Mouse (Mus musculus) layer of hippocampus, postnatal 25 days (tissue): ENCODE measurements around the gene Pax5. TPM values are rescaled to one million over a fixed set of nuclear protein-coding genes. Genes with fewer than 3 reads are reported as not detected.

Experiments used
- DNase-seq, 2 experiments: peaks; one replicate each; pipeline ENCODE4 v3.0.0; 2022; ENCODE audit warnings: mixed read lengths in 2 of 2, low spot score in 1 of 2; ENCODE audit errors: extremely low spot score in 1 of 2
- total RNA-seq, 2 experiments: library from RNA; stranded (reverse); gene quantifications; 2 replicates each; pipeline ENCODE4 v1.2.3; 2021

Pax5 gene
- total RNA-seq, 2 experiments from 2014 or later: 0.07 to 0.21 TPM

DNA sequence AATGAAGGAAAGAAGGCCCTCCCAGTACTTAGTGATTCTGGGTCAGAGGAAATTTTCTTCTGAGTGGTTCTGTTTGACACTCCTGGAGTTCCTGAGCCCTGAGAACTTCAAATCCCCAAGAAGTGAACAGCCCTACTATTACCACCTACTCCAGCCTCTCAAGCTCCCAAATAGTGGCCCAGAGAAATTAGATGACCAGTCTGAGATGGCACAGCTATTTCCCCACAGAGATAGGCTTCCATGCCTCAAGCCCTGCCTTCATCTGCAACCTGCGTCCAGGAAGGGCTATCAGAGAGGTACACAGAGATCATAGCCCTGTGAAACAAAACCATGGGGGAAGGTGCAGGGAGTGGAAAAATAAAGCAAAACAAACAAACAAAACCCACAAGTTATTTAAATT, 3.4 kb downstream of the Pax5 start:
- DNase-seq: no peak

DNA sequence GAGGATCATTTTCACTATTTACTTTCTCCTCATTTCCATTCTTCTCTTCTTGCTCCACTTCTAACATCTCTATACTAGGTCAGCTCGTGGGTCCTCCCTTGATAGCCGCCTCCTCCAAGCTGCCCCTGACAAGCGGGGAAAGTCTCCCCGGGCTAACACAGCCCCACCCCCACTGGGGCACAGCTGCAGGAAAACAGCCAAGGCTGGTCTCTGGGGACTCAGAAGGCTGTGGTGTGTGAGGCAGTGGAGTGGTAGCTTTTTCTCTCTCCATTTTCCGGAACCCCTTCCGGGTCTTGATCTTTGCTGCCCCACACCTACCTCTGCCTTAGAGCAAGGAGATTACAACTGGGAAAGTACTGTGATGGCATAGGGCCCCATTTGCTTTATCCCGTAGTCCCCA, 4.3 kb downstream of the Pax5 start:
- DNase-seq: no peak

DNA sequence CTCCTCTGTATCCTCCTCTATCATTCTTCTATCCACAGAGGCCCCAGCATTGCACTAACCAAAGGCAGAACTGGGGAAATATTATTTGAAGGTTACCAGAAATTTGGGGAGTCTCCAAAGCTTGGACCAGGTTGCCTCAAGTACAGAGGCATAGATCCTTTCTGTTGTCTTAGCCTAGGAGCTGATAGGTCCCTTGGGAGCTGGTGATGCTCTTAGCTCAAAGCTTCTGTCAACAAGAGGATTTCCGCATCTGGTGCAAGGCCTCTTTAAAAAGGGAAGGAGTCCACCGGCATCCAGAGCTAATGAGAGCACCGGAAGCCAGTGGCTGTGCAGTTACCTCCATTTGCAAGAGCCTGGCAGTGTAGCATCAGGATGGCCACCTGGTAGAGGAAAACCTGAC, 5.1 kb downstream of the Pax5 start:
- DNase-seq: no peak

DNA sequence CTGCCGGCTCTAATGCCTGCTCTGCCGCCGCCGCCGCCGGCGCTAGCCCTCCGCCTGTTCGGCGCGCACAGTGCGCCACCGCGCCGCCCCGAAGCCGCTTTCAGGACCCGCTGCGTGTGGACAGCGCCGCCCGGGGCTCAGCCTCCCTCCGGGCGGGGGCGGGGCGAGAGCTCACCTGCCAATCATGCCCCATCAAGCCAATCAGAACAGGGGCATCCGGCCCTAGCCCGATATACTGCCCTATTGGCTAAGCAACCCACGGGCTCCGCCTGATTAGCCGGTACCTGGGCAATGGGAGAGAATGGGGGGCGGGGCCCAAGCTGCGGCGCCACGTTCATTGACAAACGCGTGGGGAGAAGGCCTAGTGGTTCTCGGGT, 5.9 kb downstream of the Pax5 start:
- peak; percentile 39 to 65 for DNase-seq

DNA sequence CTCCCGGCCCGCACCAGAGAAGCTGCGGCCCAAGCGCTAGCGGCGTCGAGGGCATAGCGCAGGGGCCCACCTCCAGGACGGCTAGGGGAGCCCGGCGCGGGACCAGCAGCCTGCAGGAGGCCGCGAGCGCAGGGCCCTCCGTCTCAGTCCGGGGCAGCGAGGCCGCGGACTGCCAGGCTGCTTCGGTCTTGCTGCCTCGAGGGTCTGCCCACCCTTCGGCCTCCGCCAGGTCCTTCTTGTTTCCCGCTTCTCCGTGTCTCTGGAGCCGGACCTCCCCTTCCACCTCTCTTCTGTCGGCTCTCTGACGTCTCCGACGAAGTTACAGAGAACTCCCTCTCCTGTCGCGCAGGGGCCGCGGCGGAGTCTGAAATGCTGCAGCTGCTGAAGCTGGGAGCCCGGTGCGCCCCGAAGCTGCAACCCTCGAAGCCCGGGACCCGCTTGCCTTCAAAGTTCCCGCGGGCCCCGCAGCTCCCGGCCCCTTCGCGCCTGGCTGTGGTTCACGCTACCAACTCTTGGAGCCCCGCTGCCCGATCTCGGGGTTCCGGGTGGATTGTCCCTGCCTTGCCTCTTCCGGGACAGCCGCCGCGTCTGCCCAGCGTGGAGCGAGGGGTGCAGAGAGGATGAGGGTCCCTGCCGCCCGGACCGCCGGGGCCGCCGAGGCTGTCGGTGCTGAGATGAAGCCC, 6.5 kb downstream of the Pax5 start:
- DNase-seq: peak in 1 of 2 experiments; percentile 26

DNA sequence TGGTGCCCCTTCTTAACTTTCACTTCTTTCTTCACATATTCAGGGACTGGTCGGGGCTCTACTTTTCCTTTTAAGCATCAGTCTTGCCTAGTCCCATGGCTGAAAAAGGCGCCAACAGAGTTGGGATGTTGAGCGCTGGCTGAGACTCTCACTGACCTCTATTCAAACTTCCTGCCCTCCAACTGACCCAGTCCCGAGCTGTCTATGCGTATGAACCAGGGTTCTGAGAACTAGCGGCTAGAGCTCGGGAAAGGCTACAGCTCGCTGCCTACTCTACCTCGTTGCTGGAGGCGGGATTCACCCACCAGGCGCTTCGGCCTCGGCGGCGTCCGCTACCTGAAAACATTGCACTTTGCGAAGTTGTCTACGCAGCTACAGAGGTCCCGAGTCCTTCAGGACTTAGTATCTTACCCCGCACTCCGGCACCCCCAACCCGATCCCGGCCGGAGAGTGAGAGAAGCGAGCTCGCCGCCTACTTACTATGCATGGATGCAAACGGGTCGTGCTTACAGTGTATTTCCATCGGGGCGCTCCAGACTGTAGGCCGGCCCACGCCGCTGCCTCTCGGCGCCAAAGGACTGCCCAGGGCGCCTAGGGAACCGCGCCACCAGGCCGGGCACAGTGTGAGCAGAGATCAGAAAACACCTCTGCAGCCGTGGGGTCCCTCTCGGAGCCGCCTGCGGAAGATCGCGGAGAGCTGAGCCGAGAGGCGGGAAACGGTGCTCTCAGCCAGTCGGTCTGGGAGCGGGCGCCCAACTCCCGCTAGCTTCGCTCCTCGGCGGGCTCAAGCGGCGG, 7.2 kb downstream of the Pax5 start:
- no peak for DNase-seq

DNA sequence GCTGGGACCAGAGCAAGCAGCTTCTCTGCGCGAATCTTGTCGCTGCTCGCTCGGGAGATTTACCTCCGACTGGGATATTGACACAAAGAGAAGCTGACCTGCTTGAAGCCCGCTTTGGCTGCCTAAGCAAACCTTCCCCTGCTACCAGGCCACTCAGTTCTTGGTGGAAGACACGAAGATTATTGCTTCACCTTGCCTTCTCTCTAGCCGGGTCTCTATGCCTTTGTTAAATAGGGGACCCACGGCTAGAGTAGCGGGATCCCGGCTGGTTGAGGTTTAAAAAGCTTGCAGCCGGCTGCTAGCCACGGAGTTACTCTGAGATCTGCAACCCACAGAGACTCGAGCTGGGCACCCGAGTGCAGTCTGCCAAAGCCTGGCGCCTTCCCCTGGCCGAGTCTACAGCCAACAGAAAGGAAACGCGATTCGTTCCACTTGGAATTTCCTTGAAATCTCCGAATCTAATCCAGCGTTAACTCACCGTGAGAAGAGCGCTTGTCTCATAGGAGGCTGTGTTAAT, 8.2 kb downstream of the Pax5 start:
- DNase-seq: peak in 1 of 2 experiments; percentile 19

DNA sequence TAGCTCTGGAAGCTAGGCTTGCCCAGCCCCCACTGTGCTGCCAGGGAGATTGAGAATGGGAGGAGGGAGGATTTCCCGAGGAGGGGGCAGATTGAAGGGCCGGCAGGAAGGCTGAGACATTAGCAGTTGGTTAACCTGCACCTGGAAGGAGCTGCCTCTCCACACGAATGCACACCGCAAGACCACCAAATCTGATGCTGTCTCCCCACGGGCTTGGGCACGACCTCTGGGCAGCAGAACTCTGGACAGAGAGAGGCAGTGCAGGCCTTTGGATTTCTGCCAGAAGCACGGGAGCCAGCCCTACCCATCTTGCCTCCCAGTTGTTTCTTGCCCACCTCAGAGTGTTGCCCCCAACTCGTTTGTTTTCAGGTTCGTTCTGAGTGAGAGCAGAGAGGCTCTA, 8.8 kb downstream of the Pax5 start:
- no peak for DNase-seq

DNA sequence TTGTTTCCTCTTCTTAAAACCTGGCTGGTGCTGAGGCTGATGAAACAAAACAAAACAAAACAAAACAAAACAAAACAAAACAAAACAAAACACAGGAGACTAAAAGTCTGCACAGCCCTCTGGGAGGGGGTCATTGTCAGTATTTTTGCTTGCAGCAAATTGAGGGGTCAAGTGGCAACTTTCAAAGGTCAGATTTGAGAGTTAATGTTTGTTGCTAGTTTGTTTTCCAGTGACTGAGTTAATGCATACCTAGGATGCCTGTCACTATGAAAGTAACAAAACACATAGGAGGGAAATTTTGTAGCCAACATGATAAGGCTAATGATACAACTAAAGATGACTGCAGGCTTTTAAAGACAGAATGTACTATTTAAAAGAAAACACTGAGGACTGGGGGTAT, 13.6 kb downstream of the Pax5 start:
- no peak for DNase-seq

DNA sequence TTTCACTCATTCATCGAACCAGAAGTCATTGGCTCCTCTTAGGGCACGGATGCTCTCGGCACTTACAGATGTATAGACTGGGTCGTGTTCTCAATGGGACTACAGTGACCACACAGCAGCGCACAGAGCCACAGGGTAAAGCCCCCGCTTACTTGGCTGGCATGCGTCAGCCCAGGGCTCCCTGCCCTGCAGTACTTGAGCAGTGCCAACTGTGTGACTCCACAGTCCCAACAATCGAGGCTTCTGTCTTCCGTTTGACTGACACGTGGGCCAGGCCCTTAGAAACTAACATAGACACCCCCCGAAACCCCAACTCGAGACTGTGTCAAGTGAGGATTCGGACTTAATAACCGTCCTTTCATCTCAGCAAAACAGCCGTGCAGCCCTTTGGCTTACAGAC, 15.9 kb downstream of the Pax5 start:
- no peak for DNase-seq

DNA sequence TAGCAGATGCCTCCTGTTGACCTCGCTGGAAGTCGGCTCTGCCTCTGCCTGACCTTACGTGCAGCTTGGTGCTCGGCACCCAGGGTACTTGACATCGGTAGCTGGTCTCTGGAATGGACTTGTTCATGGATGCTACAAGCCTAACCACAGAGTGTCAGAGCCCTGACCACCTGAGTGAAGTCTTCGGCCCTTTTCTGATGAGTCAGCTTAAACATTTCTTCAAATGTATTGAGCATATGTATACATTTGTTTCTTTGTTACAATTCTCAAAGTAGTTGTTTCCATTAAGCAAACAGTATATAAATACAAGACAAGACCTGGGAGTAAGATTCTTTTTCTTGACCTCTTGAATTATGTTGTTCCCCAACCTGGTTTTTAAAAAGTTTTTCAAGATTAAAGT, 24.7 kb downstream of the Pax5 start:
- DNase-seq: no peak

DNA sequence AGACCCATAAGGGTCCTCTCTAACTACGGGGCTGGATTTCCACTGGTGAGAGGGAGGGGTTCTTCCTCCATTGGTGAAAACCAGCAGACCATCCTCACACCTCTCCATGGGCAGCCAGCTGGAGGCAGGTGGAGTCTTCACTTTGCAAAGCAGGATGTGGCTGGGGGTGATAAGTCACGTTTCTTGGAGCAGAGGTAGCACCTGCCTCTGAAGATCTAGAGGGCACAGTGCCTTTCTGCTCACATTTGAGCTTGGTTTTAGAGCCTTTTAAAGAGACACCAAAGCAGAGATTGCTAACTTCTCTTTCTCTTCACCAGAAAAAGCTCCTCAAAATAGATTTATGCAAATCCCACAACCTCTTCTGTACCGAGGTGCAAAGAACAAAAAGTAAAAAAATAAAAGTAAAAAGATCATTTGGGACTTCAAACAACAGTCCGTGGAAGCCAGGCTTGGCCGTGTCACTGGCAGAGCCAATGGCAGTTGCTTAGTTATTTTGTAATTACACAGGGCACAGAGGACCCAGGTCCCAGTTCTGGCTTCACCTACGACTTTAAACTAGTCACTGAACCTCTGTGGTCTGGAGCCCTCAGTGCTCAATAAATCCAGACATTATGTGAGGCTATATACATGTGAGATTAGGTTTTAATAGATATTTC, 29.9 kb downstream of the Pax5 start:
- no peak for DNase-seq

DNA sequence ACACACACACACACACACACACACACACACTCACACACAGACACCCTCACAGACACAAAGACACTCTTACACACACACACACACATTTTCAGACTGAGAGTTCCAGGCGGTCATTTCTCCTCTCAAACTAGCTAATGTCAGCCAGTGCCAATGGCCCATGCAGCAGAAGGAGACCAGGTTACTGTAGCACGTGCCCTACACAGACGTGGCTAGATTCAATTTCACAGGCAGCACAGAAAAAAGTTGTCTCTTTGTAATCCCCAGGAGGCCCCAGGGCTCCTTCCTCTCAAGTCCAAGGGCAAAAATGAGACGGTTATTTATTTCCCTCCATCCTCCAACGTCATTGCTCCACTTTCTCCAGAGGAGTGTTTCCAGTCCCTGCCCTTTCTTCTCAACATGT, 31.6 kb downstream of the Pax5 start:
- no peak for DNase-seq

DNA sequence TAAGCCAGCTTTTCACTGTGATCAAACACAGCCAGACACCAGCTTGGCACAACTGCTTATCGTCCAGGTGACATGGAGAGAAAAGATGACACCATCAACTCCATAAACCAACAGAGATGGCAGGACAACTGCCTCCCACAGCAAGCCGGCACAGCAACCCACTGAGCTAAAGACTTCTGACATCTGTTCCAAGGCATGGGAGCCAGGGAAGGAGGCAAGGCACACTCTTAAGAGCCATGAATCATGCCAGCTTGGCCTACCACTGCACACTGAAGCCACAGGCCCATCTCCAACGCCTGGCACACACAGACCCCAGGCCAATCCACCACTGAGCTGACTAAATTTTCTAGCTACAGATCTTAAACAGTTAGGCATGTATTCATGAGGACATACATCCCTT, 32.3 kb downstream of the Pax5 start:
- DNase-seq: no peak

DNA sequence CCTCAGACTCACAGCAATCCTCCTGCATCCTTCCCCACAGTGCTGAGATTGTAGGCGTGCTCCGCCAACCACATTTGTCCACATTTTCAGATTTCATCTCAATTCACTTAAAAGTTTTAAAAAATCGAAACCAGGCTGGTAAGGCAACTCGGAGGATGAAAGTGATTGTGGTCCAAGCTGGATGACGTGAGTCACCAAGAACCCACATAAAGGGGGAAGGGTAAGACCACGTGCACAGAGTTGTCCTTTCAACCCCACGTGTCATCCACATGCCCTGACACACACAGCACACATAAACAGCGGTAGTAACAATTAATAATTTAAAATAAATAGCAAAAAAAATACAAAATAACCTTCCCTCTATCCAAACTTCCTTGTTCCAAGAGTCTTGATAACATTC, 35.3 kb downstream of the Pax5 start:
- no peak for DNase-seq

DNA sequence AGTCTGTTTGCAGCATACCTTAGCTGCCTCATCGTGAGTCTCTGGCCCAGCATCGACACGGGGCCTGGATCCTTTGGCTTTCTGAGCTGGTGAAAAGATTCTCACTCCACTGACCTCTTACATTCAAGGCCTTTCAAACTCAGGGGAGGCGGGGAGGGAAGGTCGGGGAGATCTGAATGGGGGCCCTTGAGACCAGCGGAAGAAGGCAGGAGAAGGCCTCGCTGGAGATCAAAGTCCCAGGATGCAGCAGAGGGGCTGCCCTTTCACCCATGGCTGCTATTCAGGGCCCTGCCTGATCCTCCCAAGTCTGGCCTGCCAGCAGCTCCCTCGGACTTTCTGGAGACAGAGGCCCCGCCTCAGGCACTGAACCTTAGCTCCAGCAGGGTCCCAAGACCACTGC, 36.6 kb downstream of the Pax5 start:
- DNase-seq: no peak

DNA sequence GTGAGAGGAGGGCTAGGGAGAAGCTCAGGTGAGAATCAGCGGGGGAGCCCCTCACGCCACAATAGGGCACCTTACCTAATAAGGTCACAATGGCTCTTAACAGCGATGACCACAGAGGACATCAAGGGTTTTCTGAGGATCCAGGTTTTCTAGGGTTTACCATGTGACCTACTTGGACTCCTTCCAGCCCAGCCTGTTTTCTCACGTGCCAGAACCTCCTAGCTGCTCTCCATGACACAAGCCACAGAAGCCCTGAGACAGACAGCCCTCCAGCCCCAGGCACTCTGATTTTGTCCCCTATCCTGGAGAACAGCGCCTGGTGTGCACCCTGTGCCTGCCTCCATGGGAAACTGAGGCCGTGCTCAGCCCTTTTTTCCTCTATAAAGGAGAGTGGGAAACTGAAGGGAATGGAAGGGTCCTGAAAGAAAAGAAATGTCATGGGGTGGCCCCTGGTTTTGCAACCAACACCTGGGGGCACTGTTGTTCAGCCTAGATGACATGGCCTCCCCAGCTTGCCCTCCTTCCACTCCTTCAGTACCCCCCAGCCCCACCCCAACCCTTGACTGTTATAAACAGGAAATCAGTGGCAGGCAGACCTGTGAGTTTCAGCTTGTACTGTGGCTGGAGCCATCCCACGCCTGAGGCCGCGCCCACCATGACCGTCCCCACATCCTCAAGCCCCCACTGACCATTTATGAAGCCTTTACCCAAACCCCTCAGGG, 37.9 kb downstream of the Pax5 start:
- no peak for DNase-seq

DNA sequence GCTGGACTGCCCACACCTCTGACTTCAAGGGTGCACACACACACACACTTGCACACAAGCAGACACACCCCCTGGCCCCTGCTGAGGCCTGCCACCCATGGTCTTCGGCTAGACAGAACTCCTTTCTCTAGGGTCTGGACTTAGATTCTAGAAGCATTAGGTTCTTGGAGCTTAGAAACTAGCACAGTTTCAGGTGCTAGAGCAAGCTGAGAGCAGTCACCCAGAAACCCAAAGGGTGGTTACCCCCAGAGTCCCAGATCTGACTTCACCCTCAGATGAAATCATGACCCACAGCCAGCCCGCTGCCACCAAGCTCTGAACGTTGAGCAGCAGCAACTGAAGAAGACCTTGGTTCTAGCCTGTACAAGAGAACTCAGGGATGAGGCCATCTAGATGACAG, 38.8 kb downstream of the Pax5 start:
- DNase-seq: no peak

DNA sequence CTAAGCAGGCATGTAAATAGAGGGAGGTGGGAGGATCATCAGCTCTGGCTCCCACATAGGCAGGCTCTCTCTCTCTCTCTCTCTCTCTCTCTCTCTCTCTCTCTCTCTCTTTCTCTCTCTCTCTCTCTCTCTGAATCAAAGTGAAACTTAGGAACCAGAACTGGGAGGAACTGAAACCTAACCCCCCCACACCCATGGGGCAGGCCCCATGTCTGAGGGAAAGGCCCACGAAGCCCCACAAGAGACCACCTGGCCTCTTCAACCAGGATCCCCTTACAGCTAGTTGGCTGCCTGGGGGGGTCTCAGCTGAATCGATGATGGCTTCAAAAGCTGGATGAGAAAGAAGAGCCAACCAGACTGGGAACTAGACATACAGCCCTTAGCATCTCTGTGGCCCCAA, 39.3 kb downstream of the Pax5 start:
- no peak for DNase-seq

DNA sequence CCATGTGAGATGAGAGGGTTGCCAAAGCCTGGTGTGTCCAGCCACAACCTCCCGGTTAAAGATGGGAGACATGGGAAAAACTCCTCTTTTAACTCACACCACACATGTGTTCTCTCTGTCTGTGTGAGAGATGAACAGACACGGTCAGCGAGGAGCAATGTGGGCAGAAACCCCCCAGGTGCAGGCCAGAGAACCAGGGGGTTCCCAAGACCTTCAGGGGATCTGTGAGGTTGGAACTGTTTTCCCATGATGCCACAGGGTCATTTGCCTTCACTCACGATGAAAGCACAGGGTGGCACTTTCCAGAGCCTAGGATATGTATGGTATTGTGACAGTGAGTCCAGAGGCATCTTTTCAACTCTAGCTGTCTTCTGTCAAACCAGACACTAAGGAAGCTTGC, 39.9 kb downstream of the Pax5 start:
- no peak for DNase-seq
